Mouse (Mus musculus) v-Abl transformed pro-B cells (cell line): Measurements from ENCODE around the gene Capn13.

Source experiments
- in situ Hi-C, 2 experiments: fragments of 400-800 bp; cut with MboI; formaldehyde crosslinking; loops; one replicate each; pipeline ENCODE4 v1.15.1; 2025; ENCODE audit not compliant: unreplicated experiment in 2 of 2

Capn13 gene

GRCm38 (mm10) chr17:73400862-73401261, at the start of gene Capn13:
Gene Capn13, minus strand, starts transcription at chr17:73400866.
- in situ Hi-C loops: no loop called here

- in situ Hi-C loops: no loop called here
Measured at GRCm38 (mm10) chr17:73449104-73449503, 48.4 kb upstream of the Capn13 start.

- in situ Hi-C loops: no loop called here
Measured at GRCm38 (mm10) chr17:73440798-73441197, 40.1 kb upstream of the Capn13 start.

DNA sequence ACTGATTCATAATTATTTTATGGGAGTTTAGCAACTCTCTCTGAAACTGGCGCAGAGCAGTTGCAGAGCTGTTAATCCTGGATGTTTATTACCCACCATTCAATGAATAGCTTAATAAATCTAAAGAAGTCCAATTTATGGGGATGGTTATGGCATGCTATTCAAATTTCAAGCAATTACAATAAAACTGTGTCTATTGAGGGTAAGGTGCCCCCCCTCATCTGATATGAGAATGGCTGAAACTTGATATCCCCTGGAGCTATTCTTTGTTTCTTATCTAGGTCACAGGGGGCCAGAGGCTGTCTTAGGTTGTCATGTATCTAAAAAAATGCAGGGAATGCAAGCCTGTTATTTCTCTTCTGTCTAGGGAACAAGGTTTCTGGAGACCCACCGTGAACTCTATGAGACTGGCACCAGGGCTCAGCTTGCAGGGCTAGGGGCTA, 31.9 kb upstream of the Capn13 start:
- in situ Hi-C loops: no loop called here

- in situ Hi-C loops: no loop called here
Measured at GRCm38 (mm10) chr17:73432058-73432457, 31.4 kb upstream of the Capn13 start.

- in situ Hi-C loops: loop anchor here in 1 of 2 experiments (10.0 kb wide), 1 partner anchor 287 kb away; no protein-coding TSS in a partner anchor
Measured at GRCm38 (mm10) chr17:73417382-73417781, 16.7 kb upstream of the Capn13 start.

GRCm38 (mm10) chr17:73416181-73416795, 15.6 kb upstream of the Capn13 start:
- in situ Hi-C loops: loop anchor here in 1 of 2 experiments (10.0 kb wide), 1 partner anchor 289 kb away; no protein-coding TSS in a partner anchor

GRCm38 (mm10) chr17:73411817-73412216, 11.2 kb upstream of the Capn13 start:
- in situ Hi-C loops: loop anchor here in 1 of 2 experiments (5.0 to 10.0 kb wide), 2 partner anchors 105 to 293 kb away; no protein-coding TSS in a partner anchor

GRCm38 (mm10) chr17:73401272-73401671, 606 bp upstream of the Capn13 start:
- in situ Hi-C loops: no loop called here

DNA sequence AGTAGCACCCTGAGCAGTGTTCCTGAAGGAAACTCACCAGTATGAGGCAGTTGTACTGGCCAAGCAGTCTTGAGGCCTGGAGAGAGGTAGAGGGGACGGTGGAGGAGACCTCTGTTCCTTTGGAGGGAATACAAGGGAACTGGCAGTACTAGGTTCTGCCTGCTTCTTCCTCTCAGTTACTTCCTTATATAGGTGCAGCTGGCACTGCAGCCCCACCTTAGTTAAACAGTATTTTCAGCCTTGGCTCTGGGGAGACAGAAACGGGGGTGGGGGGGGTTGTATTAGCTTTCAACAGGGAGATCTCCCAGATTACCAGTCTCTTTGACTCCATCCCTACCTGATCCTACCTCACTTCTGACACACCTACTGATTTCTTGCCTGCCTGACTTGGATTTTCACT, 1.5 kb downstream of the Capn13 start:
- in situ Hi-C loops: no loop called here

GRCm38 (mm10) chr17:73393361-73393760, 7.3 kb downstream of the Capn13 start:
- in situ Hi-C loops: no loop called here

GRCm38 (mm10) chr17:73391771-73392170, 8.9 kb downstream of the Capn13 start:
- in situ Hi-C loops: no loop called here

GRCm38 (mm10) chr17:73390191-73391089, 10.2 kb downstream of the Capn13 start:
- in situ Hi-C loops: no loop called here

DNA sequence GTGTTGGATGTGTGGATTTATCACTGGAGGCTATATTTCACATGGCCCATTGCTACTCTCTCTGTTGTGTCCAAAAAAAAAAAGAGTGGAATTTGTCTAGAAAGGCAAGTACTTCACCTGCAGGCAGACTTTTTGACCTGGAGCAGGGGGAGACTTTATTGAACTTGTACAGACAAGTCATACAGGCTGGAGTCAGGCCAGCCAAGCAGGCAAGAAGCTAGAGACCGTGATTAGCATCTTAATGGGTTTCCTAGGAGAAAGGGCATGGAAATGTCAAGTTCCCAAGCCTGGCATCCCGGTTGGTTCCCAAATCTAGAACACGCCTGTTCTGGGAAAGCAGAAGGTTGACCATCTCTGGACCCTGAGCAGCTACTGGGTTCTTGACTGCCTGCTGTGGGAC, 11.3 kb downstream of the Capn13 start:
- in situ Hi-C loops: no loop called here

- in situ Hi-C loops: no loop called here
Measured at GRCm38 (mm10) chr17:73386581-73386980, 14.1 kb downstream of the Capn13 start.

- in situ Hi-C loops: no loop called here
Measured at GRCm38 (mm10) chr17:73385940-73386339, 14.7 kb downstream of the Capn13 start.

- in situ Hi-C loops: no loop called here
Measured at GRCm38 (mm10) chr17:73382327-73383014, 18.2 kb downstream of the Capn13 start.

- in situ Hi-C loops: no loop called here
Measured at GRCm38 (mm10) chr17:73381681-73382080, 19.0 kb downstream of the Capn13 start.

- in situ Hi-C loops: no loop called here
Measured at GRCm38 (mm10) chr17:73377778-73378484, 22.7 kb downstream of the Capn13 start.

- in situ Hi-C loops: no loop called here
Measured at GRCm38 (mm10) chr17:73367334-73367733, 33.3 kb downstream of the Capn13 start.
